Mouse (Mus musculus) right cerebral cortex, postnatal 25 days (tissue): ENCODE results near the gene Odf3.

Source experiments
- DNase-seq: peaks from one replicate; pipeline ENCODE4 v3.0.0; 2022

The Odf3 gene

GRCm38 (mm10) chr7:140847755-140848580, at the start of gene Odf3:
TSS of gene Odf3 (plus strand) at chr7:140847805.
- DNase-seq = no peak

GRCm38 (mm10) chr7:140798212-140798611, 49.4 kb upstream of the Odf3 start:
- no peak for DNase-seq

GRCm38 (mm10) chr7:140802629-140803028, 45.0 kb upstream of the Odf3 start:
- no peak for DNase-seq

- peak; percentile 36 for DNase-seq
Measured at GRCm38 (mm10) chr7:140805704-140806103, 41.9 kb upstream of the Odf3 start.

- no peak for DNase-seq
Measured at GRCm38 (mm10) chr7:140810496-140810895, 37.1 kb upstream of the Odf3 start.

- no peak for DNase-seq
Measured at GRCm38 (mm10) chr7:140811714-140812113, 35.9 kb upstream of the Odf3 start.

GRCm38 (mm10) chr7:140812850-140813249, 34.8 kb upstream of the Odf3 start:
- no peak for DNase-seq

- no peak for DNase-seq
Measured at GRCm38 (mm10) chr7:140820173-140820572, 27.4 kb upstream of the Odf3 start.

GRCm38 (mm10) chr7:140821305-140821652, 26.3 kb upstream of the Odf3 start:
- DNase-seq = no peak

GRCm38 (mm10) chr7:140821653-140822329, 25.8 kb upstream of the Odf3 start, which contains the start of gene Zfp941:
TSS of gene Zfp941 (minus strand) at chr7:140822178.
- peak; percentile 72 for DNase-seq

- DNase-seq = no peak
Measured at GRCm38 (mm10) chr7:140822731-140823130, 24.9 kb upstream of the Odf3 start.

- DNase-seq = peak; percentile 70
Measured at GRCm38 (mm10) chr7:140828171-140828881, 19.3 kb upstream of the Odf3 start.

- DNase-seq = no peak
Measured at GRCm38 (mm10) chr7:140831447-140831846, 16.2 kb upstream of the Odf3 start.

- DNase-seq = no peak
Measured at GRCm38 (mm10) chr7:140833341-140833740, 14.3 kb upstream of the Odf3 start.

GRCm38 (mm10) chr7:140834968-140835757, 12.4 kb upstream of the Odf3 start, which contains the start of gene Urah:
TSS of gene Urah (plus strand) at chr7:140835018.
- no peak for DNase-seq

GRCm38 (mm10) chr7:140835758-140836087, 11.9 kb upstream of the Odf3 start:
- no peak for DNase-seq

- peak; percentile 51 for DNase-seq
Measured at GRCm38 (mm10) chr7:140836243-140837115, 11.1 kb upstream of the Odf3 start.

GRCm38 (mm10) chr7:140839556-140839955, 8.0 kb upstream of the Odf3 start:
- no peak for DNase-seq

GRCm38 (mm10) chr7:140840750-140841735, 6.6 kb upstream of the Odf3 start:
- DNase-seq = no peak

GRCm38 (mm10) chr7:140843806-140844205, 3.8 kb upstream of the Odf3 start:
- DNase-seq = no peak
